Mouse (Mus musculus) ES-E14 (cell line): ENCODE measurements at regions not wholly inside any gene's neighbourhood (a gene's known extent, or its start where the extent isn't known, plus 50 kb on each side); places are given as distances from the start of the nearest gene placed in this dataset.

Experiments used
- DNase-seq: peaks from one replicate; pipeline ENCODE4 v3.0.0-alpha.2; 2013; ENCODE audit warnings: low read depth, low spot score
- H3K27ac ChIP-seq: 2 replicates; pipeline ENCODE4 v1.5.1; 2012; ENCODE audit warnings: low read depth, mild to moderate bottlenecking, low read length, moderate library complexity, mixed read lengths; ENCODE audit not compliant: poor library complexity, insufficient read depth, severe bottlenecking
- H3K36me3 ChIP-seq: 2 replicates; pipeline ENCODE4 v1.6.1; 2012; ENCODE audit warnings: mild to moderate bottlenecking, low read length, moderate library complexity, mixed read lengths; ENCODE audit not compliant: control insufficient read depth, poor library complexity, insufficient read depth, severe bottlenecking
- H3K4me1 ChIP-seq, 2 experiments: fragments of 150-350 bp in 1 of 2; sonication (generic) in 1 of 2; 2 replicates each; pipeline ENCODE4 v1.6.1; 2012; ENCODE audit warnings: low read length in 2 of 2, mild to moderate bottlenecking in 1 of 2, mixed read lengths in 1 of 2; ENCODE audit not compliant: control insufficient read depth in 2 of 2, insufficient read depth in 2 of 2, poor library complexity in 1 of 2
- H3K4me3 ChIP-seq, 2 experiments: fragments of 150-350 bp in 1 of 2; sonication (generic) in 1 of 2; 2 replicates each; pipeline ENCODE4 v1.5.1; 2012; ENCODE audit warnings: low read length in 2 of 2, low read depth in 1 of 2, mild to moderate bottlenecking in 1 of 2, mixed read lengths in 1 of 2; ENCODE audit not compliant: insufficient read depth in 1 of 2, poor library complexity in 1 of 2, severe bottlenecking in 1 of 2
- H3K9ac ChIP-seq: 2 replicates; pipeline ENCODE4 v1.6.1; 2012; ENCODE audit warnings: low read depth, mild to moderate bottlenecking, low read length, mixed read lengths; ENCODE audit not compliant: poor library complexity, insufficient read depth, severe bottlenecking
- H3K9me3 ChIP-seq: fragments of 150-350 bp; sonication (generic); 2 replicates; pipeline ENCODE4 v1.6.1; 2012; ENCODE audit warnings: low read depth, mild to moderate bottlenecking, low read length; ENCODE audit not compliant: control insufficient read depth, insufficient read depth
- CHD2 ChIP-seq: IDR thresholded peaks from 2 replicates; pipeline ENCODE4 v1.6.1; 2014; ENCODE audit warnings: mild to moderate bottlenecking, low read depth, low read length, inconsistent platforms
- HCFC1 ChIP-seq: IDR thresholded peaks from 2 replicates; pipeline ENCODE4 v1.6.1; 2012; ENCODE audit warnings: low read length, inconsistent platforms, borderline replicate concordance; ENCODE audit not compliant: insufficient read depth
- MAFK ChIP-seq: IDR thresholded peaks from 2 replicates; pipeline ENCODE4 v1.6.1; 2014; ENCODE audit warnings: mild to moderate bottlenecking, low read depth, low read length, inconsistent platforms; ENCODE audit not compliant: insufficient read depth
- ZC3H11A ChIP-seq: IDR thresholded peaks from 2 replicates; pipeline ENCODE4 v1.6.1; 2012; ENCODE audit warnings: low read depth, mild to moderate bottlenecking, inconsistent platforms, low read length, borderline replicate concordance
- ZNF384 ChIP-seq: IDR thresholded peaks from 2 replicates; pipeline ENCODE4 v1.6.1; 2012; ENCODE audit warnings: low read depth, low read length, inconsistent platforms
- in situ Hi-C, 2 experiments: fragments of 600-800 bp; cut with MboI; formaldehyde crosslinking; loops; one replicate each; pipeline ENCODE4 v1.15.1; 2025; ENCODE audit warnings: low sequenced_read_pairs in 2 of 2, inconsistent platforms in 1 of 2; ENCODE audit not compliant: unreplicated experiment in 2 of 2

DNA sequence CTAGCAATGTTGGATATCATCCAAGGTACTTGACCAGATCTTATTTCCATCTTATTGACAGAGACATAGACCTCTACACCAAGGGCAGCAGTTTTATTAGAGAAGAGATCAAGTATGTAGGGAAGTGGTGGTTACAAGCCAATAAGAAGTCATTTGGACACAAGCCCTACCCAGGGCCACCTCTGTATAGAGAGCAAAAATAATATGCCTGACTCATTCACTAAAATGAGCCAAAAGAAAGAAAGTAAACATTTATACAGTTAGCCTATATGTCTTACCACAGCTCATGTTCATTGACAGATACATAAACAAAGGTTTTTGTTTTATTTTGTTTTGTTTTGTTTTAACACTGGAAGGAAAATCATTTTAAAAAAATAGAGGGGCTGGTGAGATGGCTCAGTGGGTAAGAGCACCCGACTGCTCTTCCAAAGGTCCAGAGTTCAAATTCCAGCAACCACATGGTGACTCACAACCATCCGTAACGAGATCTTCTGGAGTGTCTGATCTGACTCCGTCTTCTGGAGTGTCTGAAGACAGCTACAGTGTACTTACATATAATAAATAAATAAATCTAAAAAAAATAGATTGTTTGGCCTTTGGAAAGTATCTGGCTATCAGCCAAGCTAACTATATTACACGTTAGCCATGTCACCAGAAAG is 76.9 kb downstream of the Rlim start:
- Histone ChIP-seq H3K4me3 (no peak overlapping the region), H3K27ac (no peak overlapping the region), H3K36me3 (no peaks in the 10 kb centered on the region), H3K4me1 (no peaks in the 10 kb centered on the region), H3K9ac (no peak overlapping the region), H3K9me3 (no peaks in the 10 kb centered on the region)
- in situ Hi-C loops, result no loop called here
- no peak for DNase-seq
- no peak for TF ChIP-seq CHD2
- no peak for TF ChIP-seq HCFC1
- TF ChIP-seq MAFK, result no peak
- TF ChIP-seq ZC3H11A, result no peak
- TF ChIP-seq ZNF384, result no peak

DNA sequence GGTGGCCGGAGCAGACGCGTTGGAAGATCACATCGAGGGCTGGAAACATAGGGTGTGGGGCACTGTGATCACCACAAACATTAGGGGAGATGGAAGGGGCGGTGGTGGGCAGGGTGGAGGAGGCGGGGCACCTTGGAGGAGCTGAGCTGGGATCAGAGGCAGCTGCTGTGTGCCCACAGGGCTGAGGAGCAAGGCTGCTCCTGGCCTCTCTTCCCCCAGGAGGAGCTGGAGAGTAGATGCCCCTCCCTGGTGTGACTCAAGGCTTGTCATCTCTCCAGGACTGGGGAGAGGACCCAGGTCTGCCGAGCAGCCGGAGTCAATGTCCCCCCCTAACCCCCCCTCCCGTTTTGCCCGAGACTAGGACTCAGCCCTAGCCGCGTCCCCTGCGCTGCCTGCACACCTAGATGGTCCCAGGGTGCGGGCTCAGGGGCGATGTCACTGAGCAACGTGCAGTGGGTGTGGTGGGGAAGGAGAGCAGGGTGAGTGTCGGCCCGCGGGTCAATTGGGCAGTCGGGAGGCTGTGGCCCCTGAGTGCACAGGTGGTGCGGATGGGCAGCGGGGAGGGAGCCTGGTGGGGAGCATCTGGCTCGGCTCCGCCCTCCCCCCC is 57.6 kb upstream of the Slc16a2 start:
- H3K9me3 ChIP-seq, result no peaks in the 10 kb centered on the region
- no peak overlapping the region for H3K9ac ChIP-seq
- no peaks in the 10 kb centered on the region for H3K36me3 ChIP-seq
- no peak overlapping the region for H3K27ac ChIP-seq
- in situ Hi-C loops, result no loop called here
- H3K4me3 ChIP-seq, result peak overlapping the region in 1 of 2 experiments; percentile 10; a peak in 1 of 4 replicates
- H3K4me1 ChIP-seq, result peaks cover 0 to 2% of the 10 kb centered on the region in 2 experiments; a peak in 1 of 4 replicates
- DNase-seq, result no peak
- TF ChIP-seq HCFC1, result no peak
